Mouse (Mus musculus): ENCODE data around the gene Rybp. TPM values are rescaled to one million over a fixed set of nuclear protein-coding genes. Genes with fewer than 3 reads are reported as not detected.

Rybp gene
- polyA plus RNA-seq, 2 experiments = 17.2 to 59.0 TPM

DNA sequence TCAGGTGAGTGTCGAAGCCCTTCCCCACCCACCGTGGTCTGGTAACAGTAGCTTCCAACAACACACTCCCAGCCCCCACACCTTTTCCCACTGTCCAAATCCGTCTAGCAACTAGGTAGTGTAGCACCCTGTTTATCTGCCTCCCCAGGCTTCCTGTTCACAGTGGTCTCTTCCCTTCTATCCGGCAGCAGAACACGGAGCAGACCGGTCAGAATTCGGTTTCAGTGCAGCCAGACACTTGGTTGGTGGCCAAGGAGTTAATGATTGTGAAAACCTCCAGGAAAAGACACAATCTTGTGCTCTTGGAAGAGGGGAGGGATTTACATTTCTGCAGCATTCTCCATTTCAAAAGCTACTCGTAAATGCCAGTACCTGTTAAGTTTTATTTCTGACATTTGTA lies 44.3 kb upstream of the Rybp start:
- Histone ChIP-seq H3K36me3 (ENCODE audit: control insufficient read depth, insufficient read depth, low read length) (no peaks in the 10 kb centered on the region), H3K27me3 (ENCODE audit: control insufficient read depth, insufficient read depth, low read length) (no peaks in the 10 kb centered on the region), H3K4me1 (ENCODE audit: control insufficient read depth, insufficient read depth, low read length) (peaks cover 19% of the 10 kb centered on the region), H3K4me3 (replicated peaks; ENCODE audit: low read length) (no peak overlapping the region), H3K9me3 (ENCODE audit: control insufficient read depth, low read length) (no peaks in the 10 kb centered on the region), H3K27ac (replicated peaks; ENCODE audit: low read depth, low read length) (no peak overlapping the region), H3K9ac (ENCODE audit: low read depth, low read length, severe bottlenecking) (no peak overlapping the region), H3K4me2 (replicated peaks; ENCODE audit: low read depth, low read length, severe bottlenecking) (no peak overlapping the region)
- 11% methylated on average over 6 of the region's 8 CpGs for WGBS
- ATAC-seq (ENCODE audit: low FRiP score, low read depth) (no peak), DNase-seq (ENCODE audit: low spot score) (no peak)
- no peak for TF ChIP-seq POLR2A (IDR thresholded peaks at IDR 0.05; ENCODE audit: borderline replicate concordance, extremely low read depth, insufficient read depth, insufficient read length)

DNA sequence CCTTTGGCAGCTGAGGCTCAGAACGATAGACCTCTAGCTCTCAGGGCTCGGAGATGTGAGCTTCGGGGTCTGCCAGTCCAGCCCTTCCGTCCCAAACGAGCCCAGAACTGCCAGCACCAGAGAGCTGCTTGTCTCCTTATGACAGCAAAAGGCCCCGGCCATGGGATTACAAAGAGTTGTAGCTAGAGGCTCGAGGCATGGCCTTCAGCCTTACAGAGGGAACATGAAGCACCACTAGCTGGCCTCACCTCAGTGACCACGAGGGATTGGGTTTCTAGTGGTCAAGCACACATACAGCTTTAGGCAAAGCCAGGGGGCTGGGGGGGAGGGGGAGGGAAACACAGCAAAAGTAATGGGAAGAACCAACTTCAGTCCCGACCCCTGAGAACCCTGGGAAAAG lies 43.8 kb upstream of the Rybp start:
- no peak for TF ChIP-seq POLR2A (IDR thresholded peaks at IDR 0.05; ENCODE audit: borderline replicate concordance, extremely low read depth, insufficient read depth, insufficient read length)

DNA sequence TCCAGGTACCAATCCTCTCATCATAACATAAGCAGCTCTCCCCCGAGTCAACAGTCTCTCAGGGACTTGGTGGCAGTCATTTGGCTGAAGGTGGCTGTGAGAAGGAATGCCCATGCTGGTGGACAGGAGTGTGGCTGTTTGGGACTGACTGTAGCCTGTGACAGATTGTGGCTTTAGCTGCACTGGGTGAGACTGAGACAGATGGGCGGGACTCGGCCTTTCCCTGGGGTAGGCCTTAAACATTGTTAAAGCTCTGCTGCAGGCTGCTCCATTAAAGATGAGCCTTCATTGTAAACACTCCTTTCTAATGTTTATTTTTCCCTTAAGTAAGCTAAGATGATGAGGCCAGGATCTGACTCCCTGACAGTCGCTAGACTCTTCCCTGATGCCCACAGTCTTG lies 42.3 kb upstream of the Rybp start:
- Histone ChIP-seq H3K4me3 (replicated peaks; ENCODE audit: low read length) (no peak overlapping the region), H3K9me3 (ENCODE audit: control insufficient read depth, low read length) (no peaks in the 10 kb centered on the region), H3K36me3 (ENCODE audit: control insufficient read depth, insufficient read depth, low read length) (no peaks in the 10 kb centered on the region), H3K27me3 (ENCODE audit: control insufficient read depth, insufficient read depth, low read length) (no peaks in the 10 kb centered on the region), H3K27ac (replicated peaks; ENCODE audit: low read depth, low read length) (no peak overlapping the region), H3K9ac (ENCODE audit: low read depth, low read length, severe bottlenecking) (no peak overlapping the region), H3K4me2 (replicated peaks; ENCODE audit: low read depth, low read length, severe bottlenecking) (no peak overlapping the region), H3K4me1 (ENCODE audit: control insufficient read depth, insufficient read depth, low read length) (0 out of 2 replicates have a peak, but pooled peaks cover 9% of the 10 kb centered on the region)
- no peak for DNase-seq (ENCODE audit: low spot score)
- 66% methylated on average over 4 of the region's 4 CpGs for WGBS
- TF ChIP-seq POLR2A (IDR thresholded peaks at IDR 0.05; ENCODE audit: borderline replicate concordance, extremely low read depth, insufficient read depth, insufficient read length) = no peak
- ATAC-seq (ENCODE audit: low FRiP score, low read depth) = no peak

More for the DNA sequence above, 43.8 kb upstream of the Rybp start:
- WGBS = 77% methylated on average over 9 of the region's 9 CpGs
- H3K9me3 ChIP-seq (ENCODE audit: control insufficient read depth, low read length) = no peaks in the 10 kb centered on the region
- peaks cover 14% of the 10 kb centered on the region for H3K4me1 ChIP-seq (ENCODE audit: control insufficient read depth, insufficient read depth, low read length)
- no peak for ATAC-seq (ENCODE audit: low FRiP score, low read depth)
- H3K27me3 ChIP-seq (ENCODE audit: control insufficient read depth, insufficient read depth, low read length) = no peaks in the 10 kb centered on the region
- H3K36me3 ChIP-seq (ENCODE audit: control insufficient read depth, insufficient read depth, low read length) = no peaks in the 10 kb centered on the region
- H3K27ac ChIP-seq (replicated peaks; ENCODE audit: low read depth, low read length) = no peak overlapping the region
- no peak overlapping the region for H3K4me3 ChIP-seq (replicated peaks; ENCODE audit: low read length)
- DNase-seq (ENCODE audit: low spot score) = no peak
- H3K9ac ChIP-seq (ENCODE audit: low read depth, low read length, severe bottlenecking) = no peak overlapping the region
- H3K4me2 ChIP-seq (replicated peaks; ENCODE audit: low read depth, low read length, severe bottlenecking) = no peak overlapping the region

DNA sequence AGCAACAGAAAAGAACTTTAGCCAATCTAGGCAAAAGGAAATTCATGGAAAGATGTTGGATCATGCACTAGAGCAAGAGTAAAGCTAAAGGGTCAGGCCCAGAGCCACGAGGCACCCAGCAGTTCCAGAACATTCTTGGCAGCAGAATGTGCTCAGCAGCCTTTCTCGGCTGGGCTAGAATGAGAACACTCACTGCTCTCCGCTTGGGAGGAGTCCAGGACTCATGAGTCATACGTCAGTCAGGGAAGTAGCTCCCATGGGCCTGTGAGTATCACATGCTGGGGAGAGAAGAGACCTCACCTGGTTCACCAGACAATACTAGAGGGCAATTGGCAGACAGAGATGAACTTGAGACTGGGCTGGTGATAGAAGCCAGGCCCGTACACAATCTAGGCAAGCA lies 39.8 kb upstream of the Rybp start:
- WGBS = 47% methylated on average over 5 of the region's 5 CpGs
- ATAC-seq (ENCODE audit: low FRiP score, low read depth) (no peak), DNase-seq (ENCODE audit: low spot score) (peak; percentile 73)
- H3K4me1 ChIP-seq (ENCODE audit: control insufficient read depth, insufficient read depth, low read length) = 0 out of 2 replicates have a peak, but pooled peaks cover 9% of the 10 kb centered on the region
- no peak overlapping the region for H3K9ac ChIP-seq (ENCODE audit: low read depth, low read length, severe bottlenecking)
- no peaks in the 10 kb centered on the region for H3K9me3 ChIP-seq (ENCODE audit: control insufficient read depth, low read length)
- no peak overlapping the region for H3K27ac ChIP-seq (replicated peaks; ENCODE audit: low read depth, low read length)
- H3K27me3 ChIP-seq (ENCODE audit: control insufficient read depth, insufficient read depth, low read length) = no peaks in the 10 kb centered on the region
- H3K4me2 ChIP-seq (replicated peaks; ENCODE audit: low read depth, low read length, severe bottlenecking) = no peak overlapping the region
- H3K4me3 ChIP-seq (replicated peaks; ENCODE audit: low read length) = no peak overlapping the region
- no peak for TF ChIP-seq POLR2A (IDR thresholded peaks at IDR 0.05; ENCODE audit: borderline replicate concordance, extremely low read depth, insufficient read depth, insufficient read length)
- no peaks in the 10 kb centered on the region for H3K36me3 ChIP-seq (ENCODE audit: control insufficient read depth, insufficient read depth, low read length)

DNA sequence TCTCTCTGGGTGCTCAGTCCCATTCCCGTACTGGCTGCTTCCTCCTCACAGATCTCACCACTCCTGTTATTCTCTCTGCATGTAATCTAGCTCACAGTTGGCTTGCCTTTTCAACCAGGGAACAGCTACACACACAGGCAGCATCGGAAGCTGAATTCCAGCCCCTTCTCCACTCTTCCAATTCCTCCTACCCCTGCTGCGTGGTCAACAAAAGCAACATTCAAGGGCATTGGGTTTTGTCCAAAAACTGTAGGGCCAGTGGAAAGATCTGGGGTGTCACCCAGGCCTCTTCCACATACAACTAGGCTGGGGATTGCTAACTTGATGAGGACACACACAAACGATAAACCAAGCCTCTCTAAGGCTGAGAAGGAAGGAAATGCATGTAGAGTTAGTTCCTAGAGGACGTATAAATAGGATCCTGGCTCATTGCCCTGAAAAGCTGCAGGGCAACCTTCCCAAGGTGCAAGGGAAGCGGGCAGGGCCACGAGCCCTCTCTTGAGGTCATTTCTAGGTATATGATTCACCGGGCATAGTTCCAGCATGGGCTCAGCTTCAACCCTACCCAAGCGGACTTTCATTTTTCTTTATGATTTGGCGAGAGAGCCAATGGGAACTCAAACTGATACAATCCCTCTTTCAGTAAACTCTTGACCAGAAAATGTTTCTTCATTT lies 36.6 kb upstream of the Rybp start:
- no peak for ATAC-seq (ENCODE audit: low FRiP score, low read depth)

More for the DNA sequence above, 36.6 kb upstream of the Rybp start:
- no peak overlapping the region for H3K27ac ChIP-seq (replicated peaks; ENCODE audit: low read depth, low read length)
- no peaks in the 10 kb centered on the region for H3K36me3 ChIP-seq (ENCODE audit: control insufficient read depth, insufficient read depth, low read length)
- no peak overlapping the region for H3K4me3 ChIP-seq (replicated peaks; ENCODE audit: low read length)
- H3K4me1 ChIP-seq (ENCODE audit: control insufficient read depth, insufficient read depth, low read length) = 0 out of 2 replicates have a peak, but pooled peaks cover 3% of the 10 kb centered on the region
- TF ChIP-seq POLR2A (IDR thresholded peaks at IDR 0.05; ENCODE audit: borderline replicate concordance, extremely low read depth, insufficient read depth, insufficient read length) = no peak
- WGBS = 66% methylated on average over 10 of the region's 10 CpGs
- no peak overlapping the region for H3K9ac ChIP-seq (ENCODE audit: low read depth, low read length, severe bottlenecking)
- no peak overlapping the region for H3K4me2 ChIP-seq (replicated peaks; ENCODE audit: low read depth, low read length, severe bottlenecking)
- no peak for DNase-seq (ENCODE audit: low spot score)
- no peaks in the 10 kb centered on the region for H3K27me3 ChIP-seq (ENCODE audit: control insufficient read depth, insufficient read depth, low read length)
- no peaks in the 10 kb centered on the region for H3K9me3 ChIP-seq (ENCODE audit: control insufficient read depth, low read length)

Measured in limb, embryonic 14.5 days (tissue).